Mouse (Mus musculus): ENCODE data around the gene Zbtb38.

DNA sequence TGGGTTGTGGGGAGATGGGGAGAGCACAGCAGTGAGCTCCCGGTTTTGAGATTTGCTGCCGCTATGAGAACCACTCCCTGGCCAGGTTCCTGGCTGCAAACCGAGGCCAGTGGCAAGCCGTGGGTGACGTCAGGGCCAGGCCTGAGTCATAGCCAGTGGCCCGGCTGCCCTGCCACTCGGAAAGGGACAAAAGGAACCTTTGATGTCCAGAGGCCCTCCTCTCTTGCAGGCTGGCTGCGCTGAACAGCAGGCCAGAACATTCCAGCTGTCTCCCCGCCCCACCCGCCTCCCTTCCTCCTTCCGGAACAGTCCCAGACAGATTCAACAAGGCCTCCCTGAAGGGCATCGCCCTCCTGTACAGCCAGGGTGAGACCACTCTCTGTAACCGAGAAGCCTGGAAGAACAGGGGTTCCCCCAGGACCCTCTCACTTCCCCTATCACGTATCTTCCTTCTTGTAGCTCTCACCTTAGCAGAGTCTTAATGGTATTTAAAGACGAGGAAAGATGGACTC, at the start of gene Zbtb38:
- TF ChIP-seq HCFC1 (IDR thresholded peaks at IDR 0.05; ENCODE audit: borderline replicate concordance, insufficient read depth, low read length) (no peak), MAFK (IDR thresholded peaks at IDR 0.05; ENCODE audit: insufficient read depth, low read depth, low read length) (no peak), ZNF384 (IDR thresholded peaks at IDR 0.05; ENCODE audit: low read depth, low read length) (no peak)
